Mouse (Mus musculus): ENCODE data around the gene Ipo11. TPM values are rescaled to one million over a fixed set of nuclear protein-coding genes. Genes with fewer than 3 reads are reported as not detected.

The Ipo11 gene
- polyA plus RNA-seq (2014; fragmentation: Nextera tagmentation; extraction: Ambion mirVana) = 51.4 and 54.4 TPM in 2 replicates

- Histone ChIP-seq H3K4me3 (ENCODE audit: low read depth, low read length) (peak within 1 kb of the TSS; percentile 99), H3K4me2 (ENCODE audit: low read depth, low read length) (peak within 1 kb of the TSS; percentile 68), H3K27ac (replicated peaks; ENCODE audit: low read depth, low read length) (peak within 1 kb of the TSS; percentile 87), H3K27me3 (replicated peaks; ENCODE audit: control insufficient read depth, insufficient read depth, low read length) (no peaks in the 10 kb centered on the region), H3K4me1 (ENCODE audit: control insufficient read depth, insufficient read depth, low read length) (peaks cover 6% of the 10 kb centered on the region; the same call in 1 of the 2 replicates), H3K9me3 (ENCODE audit: control insufficient read depth, low read length) (no peaks in the 10 kb centered on the region), H3K9ac (ENCODE audit: low read depth, low read length) (peak within 1 kb of the TSS; percentile 86), H3K36me3 (ENCODE audit: control insufficient read depth, insufficient read depth, low read length) (no peaks in the 10 kb centered on the region)
- DNase-seq (ENCODE audit: low spot score) (peak; percentile 98), ATAC-seq (ENCODE audit: low read depth) (peak; percentile 97)
- under 1% methylated on average over 69 of the region's 84 CpGs for WGBS
Measured at GRCm38 (mm10) chr13:106936256-106937137, at the start of gene Ipo11. Gene Ipo11, minus strand, starts transcription at chr13:106936958.

- Histone ChIP-seq H3K4me2 (ENCODE audit: low read depth, low read length) (no peak overlapping the region), H3K9ac (ENCODE audit: low read depth, low read length) (no peak overlapping the region), H3K27me3 (replicated peaks; ENCODE audit: control insufficient read depth, insufficient read depth, low read length) (no peaks in the 10 kb centered on the region), H3K4me3 (ENCODE audit: low read depth, low read length) (no peak overlapping the region), H3K9me3 (ENCODE audit: control insufficient read depth, low read length) (no peaks in the 10 kb centered on the region), H3K36me3 (ENCODE audit: control insufficient read depth, insufficient read depth, low read length) (peaks cover 67% of the 10 kb centered on the region), H3K4me1 (ENCODE audit: control insufficient read depth, insufficient read depth, low read length) (no peaks in the 10 kb centered on the region), H3K27ac (replicated peaks; ENCODE audit: low read depth, low read length) (no peak overlapping the region)
- WGBS = 82% methylated on average over 4 of the region's 4 CpGs
- ATAC-seq (ENCODE audit: low read depth) (no peak), DNase-seq (ENCODE audit: low spot score) (no peak)
Measured at GRCm38 (mm10) chr13:106961496-106961895, 24.7 kb upstream of the Ipo11 start.

GRCm38 (mm10) chr13:106960557-106960956, 23.8 kb upstream of the Ipo11 start:
- no peaks in the 10 kb centered on the region for H3K4me1 ChIP-seq (ENCODE audit: control insufficient read depth, insufficient read depth, low read length)
- 87% methylated on average over 3 of the region's 3 CpGs for WGBS
- H3K9ac ChIP-seq (ENCODE audit: low read depth, low read length) = no peak overlapping the region
- H3K4me3 ChIP-seq (ENCODE audit: low read depth, low read length) = no peak overlapping the region
- peaks cover 72% of the 10 kb centered on the region for H3K36me3 ChIP-seq (ENCODE audit: control insufficient read depth, insufficient read depth, low read length)
- no peak overlapping the region for H3K27ac ChIP-seq (replicated peaks; ENCODE audit: low read depth, low read length)
- DNase-seq (ENCODE audit: low spot score) (no peak), ATAC-seq (ENCODE audit: low read depth) (no peak)
- H3K27me3 ChIP-seq (replicated peaks; ENCODE audit: control insufficient read depth, insufficient read depth, low read length) = no peaks in the 10 kb centered on the region
- no peak overlapping the region for H3K4me2 ChIP-seq (ENCODE audit: low read depth, low read length)
- H3K9me3 ChIP-seq (ENCODE audit: control insufficient read depth, low read length) = no peaks in the 10 kb centered on the region

GRCm38 (mm10) chr13:106958286-106958685, 21.5 kb upstream of the Ipo11 start:
- 90% methylated on average over 3 of the region's 3 CpGs for WGBS
- peaks cover 73% of the 10 kb centered on the region for H3K36me3 ChIP-seq (ENCODE audit: control insufficient read depth, insufficient read depth, low read length)

DNA sequence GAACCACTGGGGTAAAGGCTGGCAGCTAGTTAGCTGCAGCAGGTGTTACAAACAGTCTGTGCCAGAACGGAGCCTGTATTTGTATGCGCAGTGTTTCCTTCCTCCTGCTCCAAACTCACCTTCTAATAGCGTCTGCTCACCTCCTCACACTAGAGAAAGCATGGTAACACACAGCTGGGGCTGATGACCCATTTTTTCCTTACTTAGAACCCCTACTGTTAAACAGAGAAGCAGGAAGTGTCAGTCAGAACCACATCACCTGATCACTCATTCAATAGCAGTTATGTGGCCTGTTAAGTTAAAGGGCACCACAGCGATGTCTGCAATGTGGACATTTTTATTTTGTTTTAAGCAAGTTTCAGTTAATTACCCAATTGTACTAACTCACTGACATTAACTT, 20.8 kb upstream of the Ipo11 start:
- H3K36me3 ChIP-seq (ENCODE audit: control insufficient read depth, insufficient read depth, low read length) = peaks cover 74% of the 10 kb centered on the region
- H3K4me3 ChIP-seq (ENCODE audit: low read depth, low read length) = no peak overlapping the region
- H3K4me2 ChIP-seq (ENCODE audit: low read depth, low read length) = no peak overlapping the region
- H3K9ac ChIP-seq (ENCODE audit: low read depth, low read length) = no peak overlapping the region
- no peaks in the 10 kb centered on the region for H3K9me3 ChIP-seq (ENCODE audit: control insufficient read depth, low read length)
- WGBS = 86% methylated on average over 4 of the region's 4 CpGs
- H3K27me3 ChIP-seq (replicated peaks; ENCODE audit: control insufficient read depth, insufficient read depth, low read length) = no peaks in the 10 kb centered on the region
- ATAC-seq (ENCODE audit: low read depth) (no peak), DNase-seq (ENCODE audit: low spot score) (no peak)
- no peak overlapping the region for H3K27ac ChIP-seq (replicated peaks; ENCODE audit: low read depth, low read length)
- H3K4me1 ChIP-seq (ENCODE audit: control insufficient read depth, insufficient read depth, low read length) = no peaks in the 10 kb centered on the region

More at GRCm38 (mm10) chr13:106958286-106958685, 21.5 kb upstream of the Ipo11 start:
- ATAC-seq (ENCODE audit: low read depth) (no peak), DNase-seq (ENCODE audit: low spot score) (no peak)
- Histone ChIP-seq H3K4me1 (ENCODE audit: control insufficient read depth, insufficient read depth, low read length) (no peaks in the 10 kb centered on the region), H3K9me3 (ENCODE audit: control insufficient read depth, low read length) (no peaks in the 10 kb centered on the region), H3K27ac (replicated peaks; ENCODE audit: low read depth, low read length) (no peak overlapping the region), H3K4me3 (ENCODE audit: low read depth, low read length) (no peak overlapping the region), H3K4me2 (ENCODE audit: low read depth, low read length) (no peak overlapping the region), H3K27me3 (replicated peaks; ENCODE audit: control insufficient read depth, insufficient read depth, low read length) (no peaks in the 10 kb centered on the region), H3K9ac (ENCODE audit: low read depth, low read length) (no peak overlapping the region)

DNA sequence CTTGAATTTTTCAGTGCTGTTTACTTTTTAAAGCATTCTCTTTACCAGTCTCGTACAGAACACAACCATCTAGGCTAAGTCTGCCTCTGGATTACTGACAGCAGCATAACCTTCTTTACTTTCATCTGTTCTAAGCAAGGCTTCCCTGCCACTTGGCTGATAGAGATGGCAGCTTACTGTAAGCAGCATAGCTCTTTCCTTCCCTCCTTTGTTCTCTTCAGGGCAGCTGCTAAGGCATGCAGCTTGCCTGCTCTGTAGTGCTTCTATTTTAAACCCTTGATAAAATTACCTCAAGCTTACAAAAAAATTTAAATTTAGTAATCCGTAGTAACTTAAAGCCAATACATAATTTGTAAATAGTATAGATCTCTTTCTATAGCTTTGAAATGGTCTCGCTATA, 18.1 kb upstream of the Ipo11 start:
- no peaks in the 10 kb centered on the region for H3K4me1 ChIP-seq (ENCODE audit: control insufficient read depth, insufficient read depth, low read length)
- ATAC-seq (ENCODE audit: low read depth) (no peak), DNase-seq (ENCODE audit: low spot score) (no peak)
- H3K27me3 ChIP-seq (replicated peaks; ENCODE audit: control insufficient read depth, insufficient read depth, low read length) = no peaks in the 10 kb centered on the region
- no peaks in the 10 kb centered on the region for H3K9me3 ChIP-seq (ENCODE audit: control insufficient read depth, low read length)
- no peak overlapping the region for H3K9ac ChIP-seq (ENCODE audit: low read depth, low read length)
- peaks cover 79% of the 10 kb centered on the region for H3K36me3 ChIP-seq (ENCODE audit: control insufficient read depth, insufficient read depth, low read length)
- no peak overlapping the region for H3K4me3 ChIP-seq (ENCODE audit: low read depth, low read length)
- H3K27ac ChIP-seq (replicated peaks; ENCODE audit: low read depth, low read length) = no peak overlapping the region
- WGBS = 92% methylated on average over 3 of the region's 3 CpGs
- no peak overlapping the region for H3K4me2 ChIP-seq (ENCODE audit: low read depth, low read length)

DNA sequence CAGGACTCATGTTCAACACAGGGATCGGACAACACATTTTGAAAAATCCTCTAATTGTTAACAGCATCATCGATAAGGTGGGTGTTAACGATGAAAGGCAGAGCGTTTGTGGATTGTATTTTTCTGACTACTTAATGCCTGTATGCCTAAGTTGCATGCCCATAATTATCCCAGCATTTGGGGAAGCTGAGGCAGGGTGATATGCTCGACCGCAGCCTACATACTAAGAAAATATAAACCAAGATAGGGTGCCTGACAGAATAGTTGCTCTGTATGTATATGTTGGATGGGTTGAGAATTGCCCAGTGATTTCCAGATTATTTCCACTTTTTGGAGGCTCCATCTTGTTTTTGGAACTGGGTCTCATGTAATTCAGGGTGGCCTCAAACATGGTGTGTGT, 10.8 kb upstream of the Ipo11 start:
- no peak for ATAC-seq (ENCODE audit: low read depth)
- peak overlapping the region; percentile 78 for H3K4me2 ChIP-seq (ENCODE audit: low read depth, low read length)
- H3K9me3 ChIP-seq (ENCODE audit: control insufficient read depth, low read length) = no peaks in the 10 kb centered on the region
- peaks cover 11% of the 10 kb centered on the region; the same call in 1 of the 2 replicates for H3K4me1 ChIP-seq (ENCODE audit: control insufficient read depth, insufficient read depth, low read length)
- peak overlapping the region; percentile 92 for H3K9ac ChIP-seq (ENCODE audit: low read depth, low read length)
- WGBS = 4% methylated on average over 6 of the region's 6 CpGs
- H3K4me3 ChIP-seq (ENCODE audit: low read depth, low read length) = peak overlapping the region; percentile 97
- no peaks in the 10 kb centered on the region for H3K27me3 ChIP-seq (replicated peaks; ENCODE audit: control insufficient read depth, insufficient read depth, low read length)
- peaks cover 37% of the 10 kb centered on the region for H3K36me3 ChIP-seq (ENCODE audit: control insufficient read depth, insufficient read depth, low read length)
- no peak overlapping the region; the same call in 1 of the 2 replicates for H3K27ac ChIP-seq (replicated peaks; ENCODE audit: low read depth, low read length)
- no peak for DNase-seq (ENCODE audit: low spot score)

- WGBS = under 1% methylated on average over 45 of the region's 68 CpGs
- peak; percentile 99 for ATAC-seq (ENCODE audit: low read depth)
- peak within 1 kb of the TSS; percentile 87 for H3K27ac ChIP-seq (replicated peaks; ENCODE audit: low read depth, low read length)
- peak within 1 kb of the TSS; percentile 92 for H3K9ac ChIP-seq (ENCODE audit: low read depth, low read length)
- peak; percentile 97 for DNase-seq (ENCODE audit: low spot score)
- peak within 1 kb of the TSS; percentile 78 for H3K4me2 ChIP-seq (ENCODE audit: low read depth, low read length)
- peak within 1 kb of the TSS; percentile 97 for H3K4me3 ChIP-seq (ENCODE audit: low read depth, low read length)
- peaks cover 30% of the 10 kb centered on the region for H3K36me3 ChIP-seq (ENCODE audit: control insufficient read depth, insufficient read depth, low read length)
- H3K27me3 ChIP-seq (replicated peaks; ENCODE audit: control insufficient read depth, insufficient read depth, low read length) = no peaks in the 10 kb centered on the region
- peaks cover 11% of the 10 kb centered on the region; the same call in 1 of the 2 replicates for H3K4me1 ChIP-seq (ENCODE audit: control insufficient read depth, insufficient read depth, low read length)
- H3K9me3 ChIP-seq (ENCODE audit: control insufficient read depth, low read length) = no peaks in the 10 kb centered on the region
Measured at GRCm38 (mm10) chr13:106946594-106947540, 10.1 kb upstream of the Ipo11 start, which contains the start of gene Dimt1. Gene Dimt1, plus strand, starts transcription at chr13:106947127.

All from embryonic facial prominence, embryonic 14.5 days (tissue).